10 mouse cellular contexts compared by ENCODE assay signal in genomic region chr11:96073295-96073993, GRCm38 (mm10). TPM values are rescaled to one million over a fixed set of nuclear protein-coding genes. Genes with fewer than 3 reads are reported as not detected.
DNase-seq lines count a peak whose midpoint lies in the region; ATAC-seq and TF ChIP-seq lines count a peak whose summit lies in the region.
"Had no signal": no experiment of that assay in that cellular context is flagged by ENCODE, and none has a peak within 500 bp of the region (broad histone marks: within the 10 kb centered on the region; RNA-seq: fewer than 3 reads in every experiment).

No protein-coding gene starts in this region.

- H3K36me3 ChIP-seq in lung, embryonic 14.5 days (ENCODE audit: insufficient read depth) = peaks cover 31% of the 10 kb centered on the region
- peaks cover 6% of the 10 kb centered on the region for H3K36me3 ChIP-seq in liver, embryonic 11.5 days (ENCODE audit: control insufficient read depth, insufficient read depth, low read length)
- 0 out of 2 replicates have a peak, but pooled peaks cover 2% of the 10 kb centered on the region for H3K36me3 ChIP-seq in stomach, postnatal 0 days (ENCODE audit: control insufficient read depth, insufficient read depth, low read length)

- TF ChIP-seq POLR2A in lung, adult 2 months (IDR thresholded peaks at IDR 0.05; ENCODE audit: borderline replicate concordance, extremely low read depth, low read depth, low read length) = no peak

- peak overlapping the region; percentile 86; the same call in 1 of the 2 replicates for H3K4me3 ChIP-seq in lung, embryonic 14.5 days (ENCODE audit: low read depth, low read length)
- H3K4me3 ChIP-seq in lung, adult 2 months (replicated peaks; ENCODE audit: extremely low read depth, low read depth, low read length) = no peak overlapping the region
- H3K4me3 ChIP-seq in liver, embryonic 11.5 days (ENCODE audit: low read depth, low read length) = 0 out of 2 replicates have a peak overlapping the region, but pooled peaks have one; percentile 25
- H3K4me3 ChIP-seq in stomach, postnatal 0 days (ENCODE audit: low read depth, low read length) = no peak overlapping the region

- no peak for TF ChIP-seq CTCF in lung, embryonic 14.5 days (IDR thresholded peaks at IDR 0.05; ENCODE audit: low read depth)
- no peak for TF ChIP-seq CTCF in lung, adult 2 months (IDR thresholded peaks at IDR 0.05; ENCODE audit: insufficient read depth, low read length)
- no peak for TF ChIP-seq CTCF in stomach, postnatal 0 days (IDR thresholded peaks at IDR 0.05; ENCODE audit: low read depth)

- H3K27ac ChIP-seq in lung, embryonic 14.5 days (ENCODE audit: low read depth) = no peak overlapping the region
- no peak overlapping the region for H3K27ac ChIP-seq in liver, embryonic 11.5 days (ENCODE audit: low read depth, low read length)
- no peak overlapping the region; the same call in 1 of the 2 replicates for H3K27ac ChIP-seq in stomach, postnatal 0 days (replicated peaks)

- TF ChIP-seq EP300 in stomach, postnatal 0 days (optimal IDR thresholded peaks at IDR 0.05) = no peak

- DNase-seq in cerebellum, adult 11-12 months = peak; percentile 51
- DNase-seq in lung, embryonic 14.5 days = no peak
- DNase-seq in lung, adult 2 months = no peak
- DNase-seq in liver, embryonic 11.5 days (ENCODE audit: low spot score) = no peak
- no peak for DNase-seq in stomach, postnatal 0 days (ENCODE audit: low spot score)
- no peak for DNase-seq in ovary, postnatal 10 days (ENCODE audit: low spot score)

- no peak for ATAC-seq in cerebellum, adult (ENCODE audit: insufficient number of reproducible peaks, low FRiP score, low TSS enrichment)
- ATAC-seq in lung, embryonic 14.5 days (ENCODE audit: insufficient read depth) = no peak
- no peak for ATAC-seq in liver, embryonic 11.5 days (replicated peaks; ENCODE audit: low FRiP score)
- ATAC-seq in stomach, postnatal 0 days (ENCODE audit: low FRiP score, low TSS enrichment) = no peak
- no peak for ATAC-seq in megakaryocyte-erythroid progenitor cell, adult 5-6 weeks (replicated peaks; ENCODE audit: low FRiP score, low TSS enrichment, poor library complexity, severe bottlenecking)

- peaks cover 4% of the 10 kb centered on the region; the same call in 1 of the 2 replicates for H3K4me1 ChIP-seq in lung, embryonic 14.5 days (ENCODE audit: insufficient read depth)
- H3K4me1 ChIP-seq in lung, adult 2 months (ENCODE audit: control insufficient read depth, insufficient read depth, low read length) = peaks cover 6% of the 10 kb centered on the region; the same call in 1 of the 2 replicates
- H3K4me1 ChIP-seq in liver, embryonic 11.5 days (replicated peaks; ENCODE audit: control insufficient read depth, insufficient read depth, low read length) = peaks cover 9% of the 10 kb centered on the region
- no peaks in the 10 kb centered on the region for H3K4me1 ChIP-seq in stomach, postnatal 0 days (replicated peaks; ENCODE audit: control insufficient read depth, insufficient read depth)

- no peak overlapping the region for H3K9ac ChIP-seq in lung, embryonic 14.5 days
- no peak overlapping the region for H3K9ac ChIP-seq in liver, embryonic 11.5 days (ENCODE audit: low read depth, low read length)
- H3K9ac ChIP-seq in stomach, postnatal 0 days (ENCODE audit: low read length) = no peak overlapping the region

- H3K27me3 ChIP-seq in lung, embryonic 14.5 days (ENCODE audit: insufficient read depth, low read length) = no peaks in the 10 kb centered on the region
- no peaks in the 10 kb centered on the region for H3K27me3 ChIP-seq in liver, embryonic 11.5 days (replicated peaks; ENCODE audit: control insufficient read depth, insufficient read depth, low read length)
- H3K27me3 ChIP-seq in stomach, postnatal 0 days (ENCODE audit: control insufficient read depth, insufficient read depth, low read length) = no peaks in the 10 kb centered on the region

- H3K4me2 ChIP-seq in lung, embryonic 14.5 days = peak overlapping the region; percentile 94
- H3K4me2 ChIP-seq in liver, embryonic 11.5 days = peak overlapping the region; percentile 94
- H3K4me2 ChIP-seq in stomach, postnatal 0 days (replicated peaks; ENCODE audit: low read depth) = peak overlapping the region; percentile 63; the same call in 1 of the 2 replicates

- no peaks in the 10 kb centered on the region for H3K9me3 ChIP-seq in lung, embryonic 14.5 days (ENCODE audit: low read depth, low read length)
- H3K9me3 ChIP-seq in liver, embryonic 11.5 days (ENCODE audit: control insufficient read depth, low read length) = no peaks in the 10 kb centered on the region
- no peaks in the 10 kb centered on the region for H3K9me3 ChIP-seq in stomach, postnatal 0 days (ENCODE audit: control insufficient read depth, low read length)

- WGBS in lung, embryonic 14.5 days = 62% methylated on average over 5 of the region's 9 CpGs
- 75% methylated on average over 9 of the region's 9 CpGs for WGBS in lung, adult 2 months
- 86% methylated on average over 8 of the region's 9 CpGs for WGBS in liver, embryonic 11.5 days
- 69% methylated on average over 7 of the region's 9 CpGs for WGBS in stomach, postnatal 0 days

RNA-seq across cellular contexts. Expression of gene Atp5g1, which starts 2.0 kb away (rescaled TPM):
- polyA plus RNA-seq in lung, embryonic 14.5 days (2014; fragmentation: Nextera tagmentation; extraction: Ambion mirVana) = 725 and 738 TPM in 2 replicates
- polyA plus RNA-seq in lung, adult 2 months (2012; rRNA removed) = 235 and 352 TPM in 2 replicates
- 943 and 994 TPM in 2 replicates for polyA plus RNA-seq in liver, embryonic 11.5 days (2014; fragmentation: Nextera tagmentation; extraction: Ambion mirVana)
- 1,003 and 1,182 TPM in 2 replicates for polyA plus RNA-seq in stomach, postnatal 0 days (2015; fragmentation: Nextera tagmentation; extraction: Ambion mirVana)
- total RNA-seq in megakaryocyte-erythroid progenitor cell, adult 5-6 weeks (2014; fragmentation: Nextera tagmentation) = 878 and 1,130 TPM in 2 replicates
- 87.7 and 137 TPM in 2 replicates for total RNA-seq in megakaryocyte-erythroid progenitor cell, adult 5-6 weeks (2017)

RNA-seq across cellular contexts. Expression of gene Ube2z, which starts 8.3 kb away (rescaled TPM):
- polyA plus RNA-seq in lung, embryonic 14.5 days (2014; fragmentation: Nextera tagmentation; extraction: Ambion mirVana) = 37.8 and 43.2 TPM in 2 replicates
- 31.1 and 38.1 TPM in 2 replicates for polyA plus RNA-seq in lung, adult 2 months (2012; rRNA removed)
- 26.7 and 27.1 TPM in 2 replicates for polyA plus RNA-seq in liver, embryonic 11.5 days (2014; fragmentation: Nextera tagmentation; extraction: Ambion mirVana)
- polyA plus RNA-seq in stomach, postnatal 0 days (2015; fragmentation: Nextera tagmentation; extraction: Ambion mirVana) = 26.4 and 28.7 TPM in 2 replicates
- 25.4 and 27.5 TPM in 2 replicates for total RNA-seq in megakaryocyte-erythroid progenitor cell, adult 5-6 weeks (2014; fragmentation: Nextera tagmentation)
- total RNA-seq in megakaryocyte-erythroid progenitor cell, adult 5-6 weeks (2017) = 14.6 and 19.4 TPM in 2 replicates

RNA-seq across cellular contexts. Expression of gene Calcoco2, which starts 38.3 kb away (rescaled TPM):
- not detected in 2 replicates for polyA plus RNA-seq in lung, embryonic 14.5 days (2014; fragmentation: Nextera tagmentation; extraction: Ambion mirVana)
- 0.08 and 0.11 TPM in 2 replicates for polyA plus RNA-seq in lung, adult 2 months (2012; rRNA removed)
- polyA plus RNA-seq in liver, embryonic 11.5 days (2014; fragmentation: Nextera tagmentation; extraction: Ambion mirVana) = not detected in 2 replicates
- not detected in 2 replicates for polyA plus RNA-seq in stomach, postnatal 0 days (2015; fragmentation: Nextera tagmentation; extraction: Ambion mirVana)
- not detected in 2 replicates for total RNA-seq in megakaryocyte-erythroid progenitor cell, adult 5-6 weeks (2014; fragmentation: Nextera tagmentation)
- not detected in 2 replicates for total RNA-seq in megakaryocyte-erythroid progenitor cell, adult 5-6 weeks (2017)
- total RNA-seq: adrenal gland, postnatal 4 days had no signal

RNA-seq across cellular contexts. Expression of gene Snf8, which starts 38.8 kb away (rescaled TPM):
- polyA plus RNA-seq in lung, embryonic 14.5 days (2014; fragmentation: Nextera tagmentation; extraction: Ambion mirVana) = 37.2 and 37.6 TPM in 2 replicates
- 18.1 and 24.1 TPM in 2 replicates for polyA plus RNA-seq in lung, adult 2 months (2012; rRNA removed)
- 48.8 and 50.0 TPM in 2 replicates for polyA plus RNA-seq in liver, embryonic 11.5 days (2014; fragmentation: Nextera tagmentation; extraction: Ambion mirVana)
- polyA plus RNA-seq in stomach, postnatal 0 days (2015; fragmentation: Nextera tagmentation; extraction: Ambion mirVana) = 76.0 and 83.0 TPM in 2 replicates
- total RNA-seq in megakaryocyte-erythroid progenitor cell, adult 5-6 weeks (2014; fragmentation: Nextera tagmentation) = 94.1 and 96.1 TPM in 2 replicates
- 37.3 and 54.3 TPM in 2 replicates for total RNA-seq in megakaryocyte-erythroid progenitor cell, adult 5-6 weeks (2017)

RNA-seq across cellular contexts. Expression of gene Gip, which starts 49.1 kb away (rescaled TPM):
- polyA plus RNA-seq in lung, embryonic 14.5 days (2014; fragmentation: Nextera tagmentation; extraction: Ambion mirVana) = not detected in 2 replicates
- not detected in 2 replicates for polyA plus RNA-seq in lung, adult 2 months (2012; rRNA removed)
- polyA plus RNA-seq in liver, embryonic 11.5 days (2014; fragmentation: Nextera tagmentation; extraction: Ambion mirVana) = not detected in 2 replicates
- polyA plus RNA-seq in stomach, postnatal 0 days (2015; fragmentation: Nextera tagmentation; extraction: Ambion mirVana) = 1.8 and 3.2 TPM in 2 replicates
- not detected in 2 replicates for total RNA-seq in megakaryocyte-erythroid progenitor cell, adult 5-6 weeks (2014; fragmentation: Nextera tagmentation)
- total RNA-seq in megakaryocyte-erythroid progenitor cell, adult 5-6 weeks (2017) = not detected in 2 replicates
- total RNA-seq: adrenal gland, postnatal 4 days had no signal
- polyA plus RNA-seq: lung, embryonic 16.5 days had no signal

Comparison
In these comparisons a context has a peak if more than half of its experiments do, and no peak if none do; other contexts are left out.
1. H3K4me3 ChIP-seq: peak in lung, embryonic 14.5 days (single experiment) and liver, embryonic 11.5 days (single experiment); none in lung, adult 2 months (single experiment) and stomach, postnatal 0 days (single experiment).
2. Peak in every context shown above with its lines, with median percentiles within 50 percentile points of each other: H3K4me2 ChIP-seq.